Mouse (Mus musculus): ENCODE data around the gene Btnl2.

GRCm38 (mm10) chr17:34381876-34382275 is 27.3 kb downstream of the Btnl2 start:
- TF ChIP-seq CTCF (IDR thresholded peaks at IDR 0.05; ENCODE audit: control insufficient read depth, insufficient read depth, insufficient replicate concordance, low read depth, low read length) (no peak), POLR2A (IDR thresholded peaks at IDR 0.05; ENCODE audit: control insufficient read depth, low read depth, low read length) (no peak)

Data from testis, adult 2 months (tissue).